Mouse (Mus musculus) midbrain, embryonic 14.5 days (tissue): ENCODE measurements around the gene Tlr4. TPM values are rescaled to one million over a fixed set of nuclear protein-coding genes. Genes with fewer than 3 reads are reported as not detected.

Experiments
- ATAC-seq: fragments of 200-750 bp; cut with Nextera tagmentation; 2 replicates; pipeline ENCODE4 v1.8.0; 2017; ENCODE audit warnings: moderate number of reproducible peaks, moderate library complexity; ENCODE audit not compliant: low FRiP score, low TSS enrichment
- DNase-seq: peaks from one replicate; pipeline ENCODE4 v3.0.0-alpha.2; 2015
- H3K27ac ChIP-seq: fragments of 300-500 bp; sonication (generic); replicated peaks from 2 replicates; pipeline ENCODE4 v1.5.1; 2014; ENCODE audit warnings: mild to moderate bottlenecking, low read depth, low read length, moderate library complexity
- H3K27me3 ChIP-seq: fragments of 300-500 bp; sonication (generic); 2 replicates; pipeline ENCODE4 v1.6.1; 2014; ENCODE audit warnings: low read length, control low read depth, mixed read lengths; ENCODE audit not compliant: control insufficient read depth, insufficient read depth
- H3K36me3 ChIP-seq: fragments of 300-500 bp; sonication (generic); 2 replicates; pipeline ENCODE4 v1.6.1; 2014; ENCODE audit warnings: low read length, control low read depth; ENCODE audit not compliant: control insufficient read depth, insufficient read depth
- H3K4me1 ChIP-seq: fragments of 300-500 bp; sonication (generic); 2 replicates; pipeline ENCODE4 v1.6.1; 2014; ENCODE audit warnings: mild to moderate bottlenecking, antibody characterized with exemption, low read length, control low read depth; ENCODE audit not compliant: control insufficient read depth, insufficient read depth
- H3K4me2 ChIP-seq: fragments of 300-500 bp; sonication (generic); 2 replicates; pipeline ENCODE4 v1.6.1; 2014; ENCODE audit warnings: mild to moderate bottlenecking, low read length, moderate library complexity
- H3K4me3 ChIP-seq: fragments of 300-500 bp; sonication (generic); replicated peaks from 2 replicates; pipeline ENCODE4 v1.5.1; 2014; ENCODE audit warnings: low read depth, low read length
- H3K9ac ChIP-seq: fragments of 300-500 bp; sonication (generic); replicated peaks from 2 replicates; pipeline ENCODE4 v1.6.1; 2014; ENCODE audit warnings: mild to moderate bottlenecking, low read length, moderate library complexity
- H3K9me3 ChIP-seq: fragments of 300-500 bp; sonication (generic); 2 replicates; pipeline ENCODE4 v1.6.1; 2016; ENCODE audit warnings: low read length, control low read depth, mixed read lengths; ENCODE audit not compliant: control insufficient read depth
- WGBS: fragments of 180-500 bp; shearing (Covaris S2); extraction: QIAGEN DNeasy Blood & Tissue Kit; methylation state at CpG from one replicate; pipeline ENCODE4 v1.1.7; 2014; 5-methylcytosine and 5-hydroxymethylcytosine counted together
- polyA plus RNA-seq: library from polyadenylated mRNA; unstranded; fragments of >200 nt; fragmentation: Nextera tagmentation; extraction: Ambion mirVana; gene quantifications from 2 replicates; pipeline ENCODE4 v1.2.1, GENCODE M21; 2014

Gene Tlr4
- polyA plus RNA-seq, result 0.36 and 1.3 TPM in 2 replicates

DNA sequence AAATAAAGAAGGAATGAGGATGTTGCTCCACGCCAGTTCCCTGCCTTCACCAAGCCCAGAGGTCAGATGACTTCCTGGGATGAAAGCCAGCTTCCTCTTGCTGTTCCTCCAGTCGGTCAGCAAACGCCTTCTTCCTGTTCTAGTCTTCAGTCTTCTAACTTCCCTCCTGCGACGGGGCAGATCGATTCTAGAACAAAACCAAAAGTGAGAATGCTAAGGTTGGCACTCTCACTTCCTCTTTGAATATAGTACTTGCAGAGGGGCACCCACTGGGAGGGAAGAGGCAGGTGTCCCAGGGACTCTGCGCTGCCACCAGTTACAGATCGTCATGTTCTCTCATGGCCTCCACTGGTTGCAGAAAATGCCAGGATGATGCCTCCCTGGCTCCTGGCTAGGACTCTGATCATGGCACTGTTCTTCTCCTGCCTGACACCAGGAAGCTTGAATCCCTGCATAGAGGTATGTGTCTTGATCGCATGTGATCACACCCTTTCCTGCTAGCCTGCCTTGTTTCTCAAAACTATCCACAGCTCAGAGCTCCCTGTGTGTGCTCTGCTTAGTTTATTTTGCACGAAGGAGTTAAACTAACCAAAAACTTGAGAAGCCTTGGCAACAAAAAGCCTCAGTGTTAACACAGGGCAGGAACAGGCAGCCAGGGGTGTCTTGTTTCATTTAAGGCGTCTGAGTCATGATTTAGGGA is at the start of gene Tlr4:
Gene Tlr4, plus strand, starts transcription at position 122 of the 700 bp plus-strand sequence.
- no peaks in the 10 kb centered on the region for H3K9me3 ChIP-seq
- ATAC-seq (no peak), DNase-seq (no peak)
- H3K27me3 ChIP-seq, result no peaks in the 10 kb centered on the region
- WGBS, result 84% methylated on average over 11 of the region's 11 CpGs
- H3K27ac ChIP-seq, result no peak within 1 kb of the TSS
- H3K36me3 ChIP-seq, result no peaks in the 10 kb centered on the region
- no peaks in the 10 kb centered on the region for H3K4me1 ChIP-seq
- no peak within 1 kb of the TSS for H3K4me3 ChIP-seq
- no peak within 1 kb of the TSS for H3K9ac ChIP-seq
- H3K4me2 ChIP-seq, result no peak within 1 kb of the TSS

DNA sequence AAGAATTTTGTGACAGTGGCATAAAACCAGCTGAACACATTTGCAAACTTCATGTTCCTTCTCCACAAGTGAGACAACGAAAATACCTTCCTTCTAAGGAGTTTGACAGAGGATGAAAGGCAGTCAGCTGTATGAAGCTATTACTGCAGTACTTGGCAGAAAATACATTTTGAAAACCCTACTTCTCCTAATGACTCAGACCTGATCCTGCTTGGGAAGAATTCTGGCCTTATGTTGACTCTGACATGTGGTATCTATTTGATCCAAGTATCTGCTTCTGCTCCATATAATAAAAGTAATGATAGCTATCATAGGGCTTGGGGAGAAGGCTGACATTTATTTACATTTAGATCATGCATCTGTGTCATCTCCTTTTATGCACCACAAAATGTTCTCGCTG is 33.1 kb upstream of the Tlr4 start:
- H3K9me3 ChIP-seq, result no peaks in the 10 kb centered on the region
- H3K4me1 ChIP-seq, result no peaks in the 10 kb centered on the region
- WGBS, result 85% methylated on average over 2 of the region's 2 CpGs
- no peak overlapping the region for H3K27ac ChIP-seq
- no peak overlapping the region for H3K4me2 ChIP-seq
- ATAC-seq (no peak), DNase-seq (no peak)
- no peak overlapping the region for H3K9ac ChIP-seq
- H3K36me3 ChIP-seq, result no peaks in the 10 kb centered on the region
- H3K4me3 ChIP-seq, result no peak overlapping the region
- no peaks in the 10 kb centered on the region for H3K27me3 ChIP-seq

DNA sequence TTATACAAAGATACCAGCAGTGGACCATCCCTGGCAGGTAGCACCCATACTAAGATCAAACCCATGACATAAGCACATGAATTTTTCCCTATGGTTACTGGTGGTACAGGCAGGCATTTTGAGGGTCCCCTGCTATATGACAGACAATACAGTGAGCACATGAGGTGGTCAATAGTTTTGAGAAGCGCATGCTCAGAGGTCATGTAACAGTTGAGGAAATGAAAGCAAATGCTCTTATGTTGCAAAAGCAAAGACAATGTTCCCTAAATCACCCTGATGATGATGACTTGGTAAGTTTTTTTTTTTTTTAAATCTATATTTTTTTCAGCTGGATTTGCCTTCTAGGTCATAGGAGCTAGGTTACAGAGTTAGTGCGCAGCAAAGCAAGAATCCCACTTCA is 30.7 kb upstream of the Tlr4 start:
- Histone ChIP-seq H3K36me3 (no peaks in the 10 kb centered on the region), H3K4me2 (no peak overlapping the region), H3K4me1 (no peaks in the 10 kb centered on the region), H3K27me3 (no peaks in the 10 kb centered on the region), H3K4me3 (no peak overlapping the region), H3K9me3 (no peaks in the 10 kb centered on the region), H3K9ac (no peak overlapping the region), H3K27ac (no peak overlapping the region)
- ATAC-seq (no peak), DNase-seq (no peak)
- 98% methylated on average over 2 of the region's 2 CpGs for WGBS

DNA sequence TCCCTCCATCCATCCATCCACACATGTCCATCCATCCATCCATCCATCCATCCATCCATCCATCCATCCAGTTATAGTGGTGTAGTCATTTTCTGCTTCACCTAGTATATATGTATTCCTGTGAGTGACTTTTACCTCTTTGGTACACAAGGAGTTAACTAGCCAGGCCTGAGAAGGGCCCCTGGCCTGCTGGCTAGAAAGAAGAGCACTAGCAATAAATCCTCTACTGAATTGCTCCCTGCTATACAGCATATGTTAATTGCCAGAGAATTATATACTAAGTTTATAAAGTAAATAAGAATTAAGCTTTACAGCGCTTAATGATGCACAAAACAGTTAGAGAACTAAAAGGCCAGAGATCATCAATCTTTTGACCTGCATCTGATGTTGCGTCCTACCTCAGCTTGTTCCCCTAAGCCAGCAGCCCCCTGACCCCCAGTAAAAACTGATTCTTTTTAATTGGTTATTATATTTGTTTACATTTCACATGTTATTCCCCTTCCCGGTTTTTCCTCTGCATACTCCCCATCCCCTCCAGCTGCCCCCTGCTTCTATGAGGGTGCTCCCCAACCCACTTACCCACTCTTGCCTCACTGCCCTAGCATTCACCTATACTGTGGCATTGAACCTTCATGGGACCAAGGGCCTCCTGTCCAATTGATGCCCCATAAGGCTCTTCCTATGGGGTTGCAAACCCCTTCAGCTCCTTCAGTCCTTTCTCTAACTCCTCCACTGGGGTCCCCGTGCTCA is 22.7 kb upstream of the Tlr4 start:
- H3K27ac ChIP-seq, result no peak overlapping the region
- H3K27me3 ChIP-seq, result no peaks in the 10 kb centered on the region
- H3K4me3 ChIP-seq, result no peak overlapping the region
- no peaks in the 10 kb centered on the region for H3K4me1 ChIP-seq
- no peaks in the 10 kb centered on the region for H3K9me3 ChIP-seq
- ATAC-seq (no peak), DNase-seq (no peak)
- H3K4me2 ChIP-seq, result no peak overlapping the region
- no peaks in the 10 kb centered on the region for H3K36me3 ChIP-seq
- WGBS, result 91% methylated on average over 4 of the region's 4 CpGs
- no peak overlapping the region for H3K9ac ChIP-seq

DNA sequence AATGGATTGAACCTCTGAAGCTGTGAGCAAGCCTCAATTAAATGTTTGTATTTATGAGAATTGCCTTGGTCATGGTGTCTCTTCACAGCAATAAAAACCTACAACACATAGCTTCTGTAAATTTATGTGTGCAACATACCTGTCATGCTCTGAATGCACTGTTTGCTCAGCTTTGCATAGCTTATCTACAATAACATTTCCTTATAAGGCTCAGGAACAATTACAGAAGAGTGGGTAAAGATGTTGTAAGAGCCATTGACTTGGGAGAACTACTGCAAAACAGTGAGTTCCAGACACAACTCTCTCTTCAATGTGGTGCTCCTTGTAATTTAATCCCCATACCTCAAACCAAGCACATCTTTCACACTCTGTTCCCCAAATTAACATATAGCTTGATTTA is 21.6 kb upstream of the Tlr4 start:
- Histone ChIP-seq H3K36me3 (no peaks in the 10 kb centered on the region), H3K4me2 (no peak overlapping the region)
- ATAC-seq, result no peak

DNA sequence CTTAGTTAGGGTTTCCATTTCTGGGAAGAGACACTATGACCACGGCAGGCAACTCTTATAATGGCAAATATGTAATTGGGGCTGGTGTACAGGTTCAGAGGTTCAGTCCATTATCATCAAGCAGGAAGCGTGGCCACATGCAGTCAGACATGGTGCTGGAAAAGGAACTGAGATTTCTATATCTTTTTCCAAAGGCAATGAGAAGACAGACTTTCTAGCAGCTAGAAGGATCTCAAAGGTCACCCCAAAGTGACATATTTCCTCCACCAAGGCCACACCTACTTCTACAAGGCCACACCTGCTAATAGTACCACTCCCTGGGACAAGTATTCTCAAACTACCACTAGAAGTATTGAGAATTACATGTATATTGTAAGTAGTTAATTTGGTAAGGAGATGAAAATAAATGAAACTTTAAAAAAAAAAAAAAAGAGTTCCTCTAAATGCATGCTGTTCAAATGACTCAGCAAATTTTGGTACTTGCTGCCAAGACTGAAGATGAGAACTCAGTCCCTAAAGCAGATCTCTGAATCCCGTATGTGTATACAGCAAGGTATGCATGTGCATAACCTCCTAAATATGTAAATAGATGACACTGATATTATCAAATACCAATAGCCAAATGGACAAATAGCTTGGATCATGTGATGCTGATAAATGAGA is 10.9 kb upstream of the Tlr4 start:
- Histone ChIP-seq H3K27ac (no peak overlapping the region), H3K4me2 (no peak overlapping the region), H3K9ac (no peak overlapping the region), H3K4me3 (no peak overlapping the region), H3K9me3 (no peaks in the 10 kb centered on the region), H3K36me3 (no peaks in the 10 kb centered on the region), H3K27me3 (no peaks in the 10 kb centered on the region), H3K4me1 (no peaks in the 10 kb centered on the region)
- ATAC-seq (no peak), DNase-seq (no peak)
- WGBS, result 90% methylated on average over 3 of the region's 3 CpGs

More for the DNA sequence above, 21.6 kb upstream of the Tlr4 start:
- Histone ChIP-seq H3K4me1 (no peaks in the 10 kb centered on the region), H3K4me3 (no peak overlapping the region), H3K9ac (no peak overlapping the region), H3K9me3 (no peaks in the 10 kb centered on the region), H3K27me3 (no peaks in the 10 kb centered on the region), H3K27ac (no peak overlapping the region)
- no peak for DNase-seq

DNA sequence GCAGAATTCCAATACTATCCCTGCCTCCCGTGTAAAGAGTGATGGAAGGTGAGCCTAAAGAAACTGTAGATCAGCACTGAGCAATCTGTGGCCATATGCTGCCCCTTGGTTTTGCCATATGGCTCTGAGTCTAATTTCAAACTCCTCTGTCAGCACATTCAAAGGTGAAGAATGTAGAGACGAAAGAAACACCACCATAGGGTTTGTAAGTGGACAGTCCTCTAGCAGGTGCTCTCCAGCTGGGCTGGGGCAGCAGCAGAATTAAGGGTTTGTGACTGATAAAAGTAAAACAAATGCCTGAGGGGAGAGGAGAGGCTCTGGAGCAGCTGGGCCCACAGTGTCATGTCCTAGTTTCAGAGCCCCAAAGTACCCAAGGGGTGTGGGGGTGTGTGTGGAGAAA is 6.2 kb upstream of the Tlr4 start:
- no peaks in the 10 kb centered on the region for H3K9me3 ChIP-seq
- no peak for ATAC-seq

DNA sequence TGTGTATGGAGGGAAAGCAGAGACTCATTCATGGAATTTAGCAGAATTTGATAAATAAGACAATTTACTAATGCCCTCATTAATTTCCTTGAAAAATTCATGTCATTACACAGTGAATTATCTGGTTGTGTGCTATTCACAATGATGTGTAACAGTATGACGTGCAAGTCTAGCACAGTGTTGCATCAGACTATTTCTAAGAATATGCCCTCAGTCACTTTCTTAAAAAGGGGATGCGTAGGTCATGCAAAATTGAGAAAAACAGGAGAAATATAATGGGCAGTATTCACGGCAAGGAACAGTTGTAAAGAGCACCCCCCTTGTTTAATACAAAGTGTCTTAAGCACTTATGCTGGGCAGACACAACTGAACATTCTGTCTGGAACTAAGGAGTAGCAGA is 5.6 kb upstream of the Tlr4 start:
- no peak for DNase-seq
- H3K36me3 ChIP-seq, result no peaks in the 10 kb centered on the region
- H3K9me3 ChIP-seq, result no peaks in the 10 kb centered on the region
- 80% methylated on average over 3 of the region's 3 CpGs for WGBS
- no peaks in the 10 kb centered on the region for H3K4me1 ChIP-seq
- H3K27ac ChIP-seq, result no peak overlapping the region
- H3K4me2 ChIP-seq, result no peak overlapping the region
- no peak for ATAC-seq
- H3K9ac ChIP-seq, result no peak overlapping the region
- H3K27me3 ChIP-seq, result no peaks in the 10 kb centered on the region
- H3K4me3 ChIP-seq, result no peak overlapping the region

More for the DNA sequence above, 6.2 kb upstream of the Tlr4 start:
- no peak overlapping the region for H3K4me3 ChIP-seq
- H3K4me2 ChIP-seq, result no peak overlapping the region
- H3K27ac ChIP-seq, result no peak overlapping the region
- no peak for DNase-seq
- WGBS, result 78% methylated on average over 2 of the region's 2 CpGs
- H3K4me1 ChIP-seq, result no peaks in the 10 kb centered on the region
- no peak overlapping the region for H3K9ac ChIP-seq
- H3K27me3 ChIP-seq, result no peaks in the 10 kb centered on the region
- no peaks in the 10 kb centered on the region for H3K36me3 ChIP-seq
